Mouse (Mus musculus): ENCODE data around the gene Fra10ac1. TPM values are rescaled to one million over a fixed set of nuclear protein-coding genes. Genes with fewer than 3 reads are reported as not detected.

Fra10ac1 gene
- total RNA-seq (2023) = 18.3 TPM

GRCm38 (mm10) chr19:38223905-38224684, at the start of gene Fra10ac1:
Gene Fra10ac1, minus strand, starts transcription at chr19:38224156.

GRCm38 (mm10) chr19:38264505-38265500, 40.8 kb upstream of the Fra10ac1 start, which contains the start of gene Lgi1:
Gene Lgi1, plus strand, starts transcription at chr19:38264536.

Other genes with a start within 250 kb of the Fra10ac1 start
- 7.9 TPM for gene Myof, start 180.6 kb downstream of the Fra10ac1 start, total RNA-seq (2023)
- 0.62 TPM for gene Cep55, start 169.1 kb downstream of the Fra10ac1 start, total RNA-seq (2023)
- not detected for gene Ffar4, start 127.1 kb downstream of the Fra10ac1 start, total RNA-seq (2023)
- gene Rbp4, start 98.9 kb downstream of the Fra10ac1 start, total RNA-seq (2023) = not detected
- 0.21 TPM for gene Pde6c, start 91.4 kb downstream of the Fra10ac1 start, total RNA-seq (2023)
- not detected for gene Lgi1, start 40.4 kb upstream of the Fra10ac1 start, total RNA-seq (2023)
- gene Slc35g1, start 171.8 kb upstream of the Fra10ac1 start, total RNA-seq (2023) = 11.6 TPM